Mouse (Mus musculus): ENCODE measurements at regions not wholly inside any gene's neighbourhood (a gene's known extent, or its start where the extent isn't known, plus 50 kb on each side); places are given as distances from the start of the nearest gene placed in this dataset.
"Not testable (repeated sequence)": the region's sequence is repeated elsewhere in the genome, so short reads cannot be mapped to it uniquely, and the experiment has no call there.

DNA sequence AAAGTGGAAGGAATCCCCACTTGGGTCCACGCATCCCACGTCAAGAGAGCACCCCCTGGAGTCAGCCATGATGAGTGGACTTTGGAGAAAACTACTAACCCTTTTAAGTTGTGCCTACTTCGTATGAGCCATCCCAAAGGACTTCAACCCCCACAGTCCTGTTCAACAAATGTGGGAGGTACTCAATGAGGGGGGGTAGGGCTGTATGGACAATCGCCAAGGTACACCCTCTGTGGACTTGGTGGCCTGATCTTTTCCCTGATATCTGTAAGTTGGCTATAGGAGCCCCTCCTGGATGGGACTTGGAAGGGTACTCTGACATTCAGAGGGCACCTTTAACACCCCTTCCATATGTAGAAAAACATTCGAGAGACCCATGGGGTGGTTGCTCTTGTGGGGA is 256.5 kb upstream of the Olfr161 start:
- DNase-seq (ENCODE audit: low spot score in 2 of 2), result peak in 1 of 2 experiments; percentile 54

DNA sequence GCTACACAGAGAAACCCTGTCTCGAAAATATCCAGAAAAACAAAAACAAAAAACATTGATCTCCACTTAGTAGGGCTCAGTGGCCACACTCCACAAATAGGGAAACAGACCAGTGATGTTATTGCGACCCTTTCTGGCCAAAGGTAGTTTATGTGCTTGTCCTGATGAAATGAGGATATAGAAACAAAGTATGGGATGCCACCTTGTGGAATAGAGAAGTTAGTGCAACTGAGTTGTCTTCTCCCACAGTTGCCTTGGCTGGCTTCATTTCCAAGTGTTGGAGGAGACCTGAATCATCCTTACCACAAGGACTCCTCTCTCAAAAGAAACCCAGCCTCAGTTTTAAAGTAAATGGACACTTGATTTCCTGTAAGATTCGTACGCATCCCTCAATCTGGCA is 247.5 kb upstream of the Olfr161 start:
- DNase-seq (ENCODE audit: low spot score in 2 of 2), result not testable (repeated sequence)

- DNase-seq (ENCODE audit: low spot score in 2 of 2), result not testable (repeated sequence)
These were observed 246.0 kb upstream of the Olfr161 start for GRCm38 (mm10) chr16:3344725-3345380.

GRCm38 (mm10) chr16:3349382-3349781 is 241.5 kb upstream of the Olfr161 start:
- peak in 1 of 2 experiments; percentile 60 for DNase-seq (ENCODE audit: low spot score in 2 of 2)

- not testable (repeated sequence) for DNase-seq (ENCODE audit: low spot score in 2 of 2)
These were observed 240.8 kb upstream of the Olfr161 start for GRCm38 (mm10) chr16:3349850-3350547.

- not testable (repeated sequence) for DNase-seq (ENCODE audit: low spot score in 2 of 2)
These were observed 240.0 kb upstream of the Olfr161 start for GRCm38 (mm10) chr16:3350668-3351507.

DNA sequence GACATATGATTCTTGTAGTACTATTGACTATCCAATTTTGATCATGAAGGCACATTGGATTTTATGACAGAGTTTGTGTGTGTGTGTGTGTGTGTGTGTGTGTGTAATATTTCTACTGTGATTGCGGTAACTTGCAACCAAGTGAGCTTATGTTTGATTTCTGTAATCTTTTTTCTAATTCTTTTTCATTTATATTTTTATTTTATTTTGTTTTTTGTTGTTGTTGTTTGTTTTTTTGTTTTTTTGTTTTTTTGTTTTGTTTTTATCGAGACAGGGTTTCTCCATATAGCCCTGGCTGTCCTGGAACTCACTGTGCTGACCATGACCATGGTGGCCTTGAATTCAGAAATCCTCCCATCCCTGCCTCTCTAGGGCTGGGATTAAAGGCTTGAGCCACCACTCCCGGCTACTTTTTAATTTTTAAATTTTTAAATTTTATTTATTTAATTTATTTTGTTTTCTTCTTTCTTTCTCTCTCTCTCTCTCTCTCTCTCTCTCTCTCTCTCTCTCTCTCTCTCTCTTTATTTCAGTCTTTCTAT is 239.3 kb upstream of the Olfr161 start:
- peak; percentile 22 to 77 for DNase-seq (ENCODE audit: low spot score in 2 of 2)
